Mouse (Mus musculus) megakaryocyte, adult 5-6 weeks (primary cell): ENCODE results near the gene Serpinb9c. TPM values are rescaled to one million over a fixed set of nuclear protein-coding genes. Genes with fewer than 3 reads are reported as not detected.
"Not testable (repeated sequence)": the region's sequence is repeated elsewhere in the genome, so short reads cannot be mapped to it uniquely, and the experiment has no call there.

Experiments used
- ATAC-seq: 2 replicates; pipeline ENCODE4 v1.8.0; 2016; ENCODE audit warnings: mild to moderate bottlenecking, inconsistent platforms; ENCODE audit not compliant: poor library complexity, severe bottlenecking
- total RNA-seq, 2 experiments: library from RNA; stranded (forward) in 1 of 2; stranded (reverse) in 1 of 2; fragments of 153-499, 151-499 nt in 1 of 2; fragments of 221-1000, 200-1000 nt in 1 of 2; gene quantifications; 2 replicates each; pipeline versions ENCODE4 v1.2.3 to v1.2.4; 2015 to 2017

The Serpinb9c gene
- total RNA-seq (2015) (not detected in 2 replicates), total RNA-seq (2017) (not detected in 2 replicates)

GRCm38 (mm10) chr13:33159642-33160041 is at the start of gene Serpinb9c:
Gene Serpinb9c (minus strand): TSS chr13:33159742.
- ATAC-seq: no peak

GRCm38 (mm10) chr13:33199740-33200139 is 40.2 kb upstream of the Serpinb9c start:
- no peak for ATAC-seq

GRCm38 (mm10) chr13:33192659-33193058 is 33.1 kb upstream of the Serpinb9c start, which contains the start of gene Serpinb9d:
Gene Serpinb9d (plus strand): TSS chr13:33192959.
- ATAC-seq: no peak

- not testable (repeated sequence) for ATAC-seq
Measured at GRCm38 (mm10) chr13:33190486-33190885, 30.9 kb upstream of the Serpinb9c start.

DNA sequence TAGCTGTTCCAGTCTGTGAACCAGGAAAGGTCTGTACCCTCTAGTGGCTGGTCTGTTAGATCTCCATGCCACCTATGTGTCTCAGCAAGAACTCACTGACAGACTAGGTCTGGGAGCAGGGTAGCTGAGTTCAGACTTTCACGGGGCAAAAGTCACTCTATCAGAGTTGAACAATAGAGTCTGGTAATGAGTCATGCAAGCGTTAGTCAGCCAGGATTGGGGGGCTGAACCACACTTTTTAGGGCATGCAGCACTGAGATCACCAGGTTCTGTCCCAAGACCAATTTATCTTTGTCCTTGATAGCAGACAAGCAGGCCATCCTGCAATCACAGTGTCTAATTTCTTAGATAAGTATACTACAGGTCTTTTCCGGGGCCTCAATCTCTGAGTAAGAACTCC is 18.1 kb downstream of the Serpinb9c start:
- no peak for ATAC-seq

DNA sequence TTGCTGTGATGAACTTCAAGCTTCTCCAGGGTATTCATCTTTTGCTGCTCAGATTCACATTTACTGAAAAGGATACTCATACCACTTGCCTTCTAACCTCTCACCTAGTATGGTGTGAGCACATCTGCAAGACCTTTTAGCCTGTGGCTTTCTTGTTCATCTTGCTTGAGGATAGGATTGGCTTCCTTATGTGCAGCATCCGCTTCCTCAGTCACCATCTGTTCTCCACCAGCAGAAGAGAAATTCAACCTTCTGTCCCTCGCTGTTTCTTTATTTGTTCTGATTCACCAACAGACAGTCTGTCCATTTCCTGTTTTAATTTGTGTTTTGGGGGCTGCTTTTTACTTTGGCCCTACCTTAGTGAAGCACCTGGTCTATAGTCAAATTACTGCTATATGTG is 21.8 kb downstream of the Serpinb9c start:
- ATAC-seq: no peak

GRCm38 (mm10) chr13:33113054-33113453 is 46.5 kb downstream of the Serpinb9c start:
- no peak for ATAC-seq

- no peak for ATAC-seq
Measured at GRCm38 (mm10) chr13:33105626-33106025, 53.9 kb downstream of the Serpinb9c start.

Other genes with a start within 250 kb of the Serpinb9c start
- gene Serpinb6b, start 194.5 kb downstream of the Serpinb9c start, total RNA-seq (2015): 1.6 and 1.7 TPM in 2 replicates
- gene Serpinb6b, start 194.5 kb downstream of the Serpinb9c start, total RNA-seq (2017): 1.9 and 7.2 TPM in 2 replicates
- 2.7 and 4.2 TPM in 2 replicates for gene Serpinb9, start 156.5 kb downstream of the Serpinb9c start, total RNA-seq (2015)
- gene Serpinb9, start 156.5 kb downstream of the Serpinb9c start, total RNA-seq (2017): 1.9 TPM in 2 replicates
- 0.27 TPM in 1 of 2 replicates, not detected in the other for gene Serpinb9b, start 132.3 kb downstream of the Serpinb9c start, total RNA-seq (2015)
- not detected in 2 replicates for gene Serpinb9b, start 132.3 kb downstream of the Serpinb9c start, total RNA-seq (2017)
- gene Serpinb1b, start 81.2 kb downstream of the Serpinb9c start, total RNA-seq (2015): 0.07 TPM in 1 of 2 replicates, not detected in the other
- gene Serpinb1b, start 81.2 kb downstream of the Serpinb9c start, total RNA-seq (2017): 0.12 TPM in 1 of 2 replicates, not detected in the other
- not detected in 2 replicates for gene Serpinb9d, start 33.2 kb upstream of the Serpinb9c start, total RNA-seq (2015)
- gene Serpinb9d, start 33.2 kb upstream of the Serpinb9c start, total RNA-seq (2017): not detected in 2 replicates
- not detected in 2 replicates for gene Serpinb9e, start 89.9 kb upstream of the Serpinb9c start, total RNA-seq (2015)
- not detected in 2 replicates for gene Serpinb9e, start 89.9 kb upstream of the Serpinb9c start, total RNA-seq (2017)
- not detected in 2 replicates for gene Serpinb9f, start 164.3 kb upstream of the Serpinb9c start, total RNA-seq (2015)
- gene Serpinb9f, start 164.3 kb upstream of the Serpinb9c start, total RNA-seq (2017): not detected in 2 replicates
- gene Gm11397, start 236.0 kb upstream of the Serpinb9c start, total RNA-seq (2015): not detected in 2 replicates
- gene Gm11397, start 236.0 kb upstream of the Serpinb9c start, total RNA-seq (2017): not detected in 2 replicates